Mouse (Mus musculus) cerebellum, adult 2 months (tissue): ENCODE measurements around the gene Taar9.
A peak's percentile ranks its signal among the peaks of the same experiment; 100 is the strongest.

ENCODE experiments used
- CTCF ChIP-seq: fragments of 200-500 bp; IDR thresholded peaks from 2 replicates; pipeline ENCODE4 v1.5.1; 2011; ENCODE audit warnings: low read depth, mild to moderate bottlenecking, control low read depth, low read length, moderate library complexity, borderline replicate concordance; ENCODE audit not compliant: insufficient read depth
- POLR2A ChIP-seq: fragments of 200-500 bp; IDR thresholded peaks from 2 replicates; pipeline ENCODE4 v1.6.1; 2011; ENCODE audit warnings: low read length, control low read depth, borderline replicate concordance; ENCODE audit not compliant: insufficient read depth

- TF ChIP-seq POLR2A: no peak
- peak; percentile 49 for TF ChIP-seq CTCF
These were observed 22.3 kb upstream of the Taar9 start for GRCm38 (mm10) chr10:24131451-24132262.
